Mouse (Mus musculus): Measurements from ENCODE around the gene Zc2hc1c. TPM values are rescaled to one million over a fixed set of nuclear protein-coding genes. Genes with fewer than 3 reads are reported as not detected.

Gene Zc2hc1c
- polyA plus RNA-seq, 1 experiment, result 1.7 TPM

DNA sequence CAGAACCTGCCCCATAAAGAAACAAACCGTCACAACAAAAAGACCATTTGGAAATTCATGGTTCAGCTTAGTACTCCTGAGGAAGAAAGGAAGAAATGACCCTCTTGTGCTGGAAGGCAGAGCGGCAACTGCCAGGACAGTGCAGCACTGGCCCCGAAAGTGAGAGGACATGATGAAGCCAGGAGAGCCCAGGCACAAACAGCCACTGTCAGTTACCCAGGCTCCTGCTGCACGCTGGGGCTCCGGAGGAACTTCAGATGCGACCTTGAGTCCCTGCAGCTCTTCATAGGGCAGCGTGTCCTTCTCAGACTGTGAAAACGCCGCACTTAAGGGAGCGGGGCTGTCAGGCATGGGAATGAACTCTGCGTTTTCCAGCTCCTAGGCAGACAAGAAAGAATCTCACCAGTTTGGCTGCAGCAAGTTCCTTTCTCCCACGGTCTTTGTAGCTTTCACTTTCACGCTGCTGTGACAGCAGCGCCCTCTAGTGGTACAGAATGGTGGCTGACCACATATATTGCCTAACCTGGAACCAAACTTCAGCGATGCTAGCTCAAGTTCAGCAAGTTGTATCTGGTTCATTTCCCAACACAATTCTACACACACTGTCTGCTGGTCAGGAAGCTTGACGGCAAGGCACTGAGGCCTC, 17.0 kb downstream of the Zc2hc1c start:
- TF ChIP-seq CTCF (IDR thresholded peaks at IDR 0.05; ENCODE audit: insufficient read depth, low read length) (peak; percentile 99), POLR2A (IDR thresholded peaks at IDR 0.05; ENCODE audit: borderline replicate concordance, extremely low read depth, low read depth, low read length) (0 out of 2 replicates have a peak, but pooled peaks have one; percentile 13)
- WGBS, result 35% methylated on average over 16 of the region's 16 CpGs
- Histone ChIP-seq H3K4me3 (replicated peaks; ENCODE audit: extremely low read depth, low read depth, low read length) (peak overlapping the region; percentile 38), H3K4me1 (ENCODE audit: control insufficient read depth, insufficient read depth, low read length) (no peaks in the 10 kb centered on the region)
- DNase-seq, result peak; percentile 80

DNA sequence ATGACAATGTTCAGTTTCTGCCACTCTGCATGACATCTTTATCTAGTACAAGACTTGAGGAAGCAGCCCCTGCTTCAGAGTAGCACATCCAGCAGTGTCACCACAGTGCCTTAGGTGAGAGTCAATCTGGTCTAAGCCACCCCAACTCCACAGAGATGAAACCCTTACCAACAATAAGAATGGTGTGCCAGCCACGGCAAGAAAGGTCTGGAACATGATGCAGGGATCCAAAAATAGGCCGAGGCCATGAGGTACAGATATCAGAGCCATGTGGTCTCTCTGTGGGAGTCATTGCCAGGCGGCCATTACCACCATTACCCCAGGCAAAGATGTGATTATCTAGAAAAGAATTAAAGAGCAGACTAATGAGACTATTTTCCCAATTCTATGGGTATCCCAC, 20.3 kb downstream of the Zc2hc1c start:
- Histone ChIP-seq H3K4me3 (replicated peaks; ENCODE audit: extremely low read depth, low read depth, low read length) (no peak overlapping the region), H3K4me1 (ENCODE audit: control insufficient read depth, insufficient read depth, low read length) (no peaks in the 10 kb centered on the region)
- 78% methylated on average over 3 of the region's 3 CpGs for WGBS
- DNase-seq, result no peak
- TF ChIP-seq POLR2A (IDR thresholded peaks at IDR 0.05; ENCODE audit: borderline replicate concordance, extremely low read depth, low read depth, low read length) (no peak), CTCF (IDR thresholded peaks at IDR 0.05; ENCODE audit: insufficient read depth, low read length) (no peak)

DNA sequence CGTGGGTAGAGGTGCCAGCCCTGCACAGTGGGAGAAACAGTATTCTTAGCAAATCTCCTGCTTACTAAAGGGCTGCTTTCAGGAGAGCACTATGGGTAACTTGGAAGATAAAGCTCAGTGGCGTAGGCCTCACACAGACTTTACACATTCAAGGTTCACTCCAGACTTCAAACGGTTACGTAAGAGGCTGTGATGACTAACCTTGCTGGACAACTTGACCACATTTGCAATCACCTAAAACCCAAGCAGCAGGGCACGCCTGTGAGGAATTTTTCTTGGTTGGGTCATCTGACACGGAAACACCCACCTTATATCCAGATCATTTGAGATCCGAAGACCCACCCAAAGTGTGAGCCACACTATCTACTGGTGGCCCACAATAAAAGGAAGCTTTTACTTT, 41.8 kb downstream of the Zc2hc1c start:
- H3K4me3 ChIP-seq (replicated peaks; ENCODE audit: extremely low read depth, low read depth, low read length), result no peak overlapping the region
- WGBS, result 71% methylated on average over 7 of the region's 7 CpGs
- TF ChIP-seq CTCF (IDR thresholded peaks at IDR 0.05; ENCODE audit: insufficient read depth, low read length) (no peak), POLR2A (IDR thresholded peaks at IDR 0.05; ENCODE audit: borderline replicate concordance, extremely low read depth, low read depth, low read length) (no peak)
- no peaks in the 10 kb centered on the region for H3K4me1 ChIP-seq (ENCODE audit: control insufficient read depth, insufficient read depth, low read length)
- no peak for DNase-seq

DNA sequence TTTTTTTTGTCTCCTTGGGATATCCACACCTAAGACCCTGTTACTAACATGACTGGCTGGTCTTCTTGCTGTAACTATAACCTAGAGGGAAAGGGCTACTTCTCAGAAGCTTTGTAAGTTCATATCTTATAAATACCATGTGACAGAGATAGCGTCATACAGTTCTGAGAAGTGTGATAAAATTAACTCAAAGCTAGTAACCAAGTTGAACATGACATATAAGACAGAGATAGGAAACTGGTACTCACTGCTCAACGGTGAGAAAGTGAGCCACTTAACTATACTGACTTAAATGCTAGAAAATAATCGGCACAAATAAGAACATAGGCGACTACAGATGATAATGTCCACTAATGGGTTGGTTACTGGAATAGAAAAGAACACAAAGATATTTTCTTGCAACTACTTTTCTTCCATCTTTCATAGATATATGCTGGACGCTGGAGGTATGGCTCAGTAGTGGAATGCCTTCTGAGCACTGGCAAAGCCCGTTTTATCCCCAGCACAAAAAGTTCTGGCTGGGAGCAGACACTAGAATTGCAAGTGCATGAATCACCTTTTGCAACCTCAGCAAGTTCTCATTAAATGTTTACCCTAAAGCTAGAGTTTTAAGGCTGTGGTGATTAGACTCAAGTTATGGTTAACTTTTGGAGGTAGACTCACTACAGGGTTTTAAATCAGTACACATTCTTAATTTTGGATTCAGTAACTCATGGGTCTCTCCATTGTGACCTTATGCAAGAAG, 49.3 kb downstream of the Zc2hc1c start:
- TF ChIP-seq CTCF (IDR thresholded peaks at IDR 0.05; ENCODE audit: insufficient read depth, low read length), result no peak
- TF ChIP-seq POLR2A (IDR thresholded peaks at IDR 0.05; ENCODE audit: borderline replicate concordance, extremely low read depth, low read depth, low read length), result no peak
- Histone ChIP-seq H3K4me3 (replicated peaks; ENCODE audit: extremely low read depth, low read depth, low read length) (no peak overlapping the region), H3K4me1 (ENCODE audit: control insufficient read depth, insufficient read depth, low read length) (peaks cover 7% of the 10 kb centered on the region; the same call in 1 of the 2 replicates)
- DNase-seq, result no peak
- 74% methylated on average over 6 of the region's 6 CpGs for WGBS

DNA sequence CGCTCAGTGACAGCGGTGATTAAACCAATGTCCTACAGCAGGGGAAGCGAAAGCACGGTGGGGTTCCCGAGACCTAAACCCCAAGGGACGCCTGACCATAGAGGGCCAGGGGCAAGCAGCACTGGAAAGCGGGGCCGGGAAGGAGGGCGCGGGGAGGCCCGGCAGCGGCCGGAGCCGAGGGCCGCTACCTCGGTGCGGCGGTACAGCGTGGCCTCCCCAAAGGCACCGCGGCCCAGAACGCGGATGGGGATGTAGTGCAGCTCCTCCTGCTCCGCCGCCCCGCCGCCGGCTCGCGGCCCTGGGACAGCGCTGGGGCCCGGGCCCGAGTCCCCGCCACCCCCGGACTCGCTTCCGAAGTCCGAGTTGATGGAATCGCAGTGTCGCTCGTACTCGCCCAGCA, 50.4 kb downstream of the Zc2hc1c start:
- Histone ChIP-seq H3K4me1 (ENCODE audit: control insufficient read depth, insufficient read depth, low read length) (peaks cover 7% of the 10 kb centered on the region; the same call in 1 of the 2 replicates), H3K4me3 (replicated peaks; ENCODE audit: extremely low read depth, low read depth, low read length) (peak overlapping the region; percentile 91)
- 1% methylated on average over 42 of the region's 42 CpGs for WGBS
- TF ChIP-seq POLR2A (IDR thresholded peaks at IDR 0.05; ENCODE audit: borderline replicate concordance, extremely low read depth, low read depth, low read length), result no peak
- TF ChIP-seq CTCF (IDR thresholded peaks at IDR 0.05; ENCODE audit: insufficient read depth, low read length), result no peak
- DNase-seq, result no peak

DNA sequence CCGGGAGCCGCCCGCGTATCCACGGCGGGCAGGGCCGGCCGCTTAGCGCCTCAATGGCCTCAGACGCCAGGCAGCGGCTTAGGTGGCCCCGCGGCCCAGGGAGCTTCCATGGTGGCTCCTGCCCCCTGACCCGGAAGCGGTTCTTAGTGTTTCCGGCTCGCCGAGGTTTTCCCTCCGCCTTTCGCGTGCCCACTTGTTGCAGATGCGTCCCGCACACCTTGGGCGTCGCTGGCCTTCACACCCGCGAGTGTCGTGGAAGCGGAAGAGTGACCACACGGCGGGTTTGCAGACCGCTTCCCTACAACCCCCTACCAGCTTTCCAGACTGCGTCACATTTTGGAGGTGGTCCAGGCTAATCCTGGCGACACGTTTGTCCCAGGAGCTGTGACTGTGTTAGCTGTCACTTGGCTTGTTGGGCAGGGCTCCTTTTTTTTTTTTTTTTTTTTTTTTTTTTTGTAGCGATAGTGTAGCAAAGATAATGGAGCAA, 50.9 kb downstream of the Zc2hc1c start, which contains the start of gene Nek9:
Gene Nek9 (minus strand): TSS at position 120 of the 487 bp plus-strand sequence.
- DNase-seq, result peak; percentile 94
- TF ChIP-seq POLR2A (IDR thresholded peaks at IDR 0.05; ENCODE audit: borderline replicate concordance, extremely low read depth, low read depth, low read length) (peak; percentile 89), CTCF (IDR thresholded peaks at IDR 0.05; ENCODE audit: insufficient read depth, low read length) (no peak)
- under 1% methylated on average over 36 of the region's 36 CpGs for WGBS
- Histone ChIP-seq H3K4me1 (ENCODE audit: control insufficient read depth, insufficient read depth, low read length) (peaks cover 7% of the 10 kb centered on the region; the same call in 1 of the 2 replicates), H3K4me3 (replicated peaks; ENCODE audit: extremely low read depth, low read depth, low read length) (peak within 1 kb of the TSS; percentile 91)

DNA sequence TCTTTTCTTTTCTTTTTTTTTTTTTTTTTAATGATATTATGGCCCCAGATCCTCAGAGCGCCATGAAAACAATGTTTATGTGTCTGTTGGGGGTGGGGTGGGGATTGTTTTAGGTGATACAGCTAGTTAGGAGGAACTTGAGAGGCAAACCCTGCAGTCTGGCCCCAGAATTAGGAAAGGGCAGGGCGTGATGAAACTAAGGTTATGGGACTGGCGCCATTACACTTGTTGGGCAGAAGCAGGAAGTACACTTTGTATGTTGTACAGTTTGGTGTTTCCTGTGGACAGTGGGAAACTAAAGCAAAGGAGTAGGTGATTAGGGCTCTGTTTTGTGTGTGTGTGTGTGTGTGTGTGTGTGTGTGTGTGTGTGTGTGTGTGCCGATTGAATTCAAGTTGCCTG, 51.6 kb downstream of the Zc2hc1c start:
- WGBS, result 21% methylated on average over 4 of the region's 4 CpGs
- peaks cover 7% of the 10 kb centered on the region; the same call in 1 of the 2 replicates for H3K4me1 ChIP-seq (ENCODE audit: control insufficient read depth, insufficient read depth, low read length)
- TF ChIP-seq POLR2A (IDR thresholded peaks at IDR 0.05; ENCODE audit: borderline replicate concordance, extremely low read depth, low read depth, low read length) (no peak), CTCF (IDR thresholded peaks at IDR 0.05; ENCODE audit: insufficient read depth, low read length) (no peak)
- peak overlapping the region; percentile 4 for H3K4me3 ChIP-seq (replicated peaks; ENCODE audit: extremely low read depth, low read depth, low read length)
- DNase-seq, result no peak

DNA sequence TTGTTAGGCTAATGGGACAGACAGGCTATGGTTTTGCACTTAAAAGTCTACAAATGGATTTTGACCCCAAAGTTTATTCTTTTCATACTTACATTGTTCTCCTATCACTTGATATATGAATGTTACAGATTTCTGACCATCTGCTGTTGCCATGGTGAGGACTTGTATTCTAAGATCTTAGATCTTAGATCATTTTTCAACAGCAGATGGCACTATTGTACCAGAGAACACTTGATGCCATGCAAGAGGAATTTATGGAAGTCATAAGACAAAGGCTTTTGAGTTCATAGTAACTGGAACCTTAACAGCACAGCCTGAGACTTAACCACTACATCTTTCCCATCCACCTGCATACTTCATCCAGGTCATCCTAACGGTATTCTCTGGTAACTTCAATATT, 52.7 kb downstream of the Zc2hc1c start:
- Histone ChIP-seq H3K4me1 (ENCODE audit: control insufficient read depth, insufficient read depth, low read length) (peaks cover 8% of the 10 kb centered on the region), H3K4me3 (replicated peaks; ENCODE audit: extremely low read depth, low read depth, low read length) (no peak overlapping the region)
- TF ChIP-seq POLR2A (IDR thresholded peaks at IDR 0.05; ENCODE audit: borderline replicate concordance, extremely low read depth, low read depth, low read length) (no peak), CTCF (IDR thresholded peaks at IDR 0.05; ENCODE audit: insufficient read depth, low read length) (no peak)
- DNase-seq, result no peak
- WGBS, result 45% methylated on average over 1 of the region's 1 CpGs

DNA sequence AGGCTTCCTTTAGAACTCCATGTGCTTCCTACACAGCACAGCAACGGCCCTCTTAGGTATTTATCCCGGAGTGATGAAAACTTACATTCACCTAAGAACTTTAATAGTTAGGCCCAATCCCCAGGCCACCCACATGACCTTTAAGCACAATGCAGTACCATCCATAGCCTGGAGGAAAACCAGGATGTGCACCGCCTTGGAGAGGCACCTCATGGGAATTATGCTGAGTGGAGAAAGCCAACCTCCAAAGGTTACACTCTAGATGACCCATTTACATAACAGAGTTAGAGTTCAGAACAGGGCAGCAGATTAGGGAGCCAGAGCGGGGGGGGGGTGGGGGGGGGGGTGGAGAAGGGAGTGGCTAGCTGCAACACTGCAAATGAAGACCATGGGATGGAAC, 53.9 kb downstream of the Zc2hc1c start:
- TF ChIP-seq CTCF (IDR thresholded peaks at IDR 0.05; ENCODE audit: insufficient read depth, low read length) (no peak), POLR2A (IDR thresholded peaks at IDR 0.05; ENCODE audit: borderline replicate concordance, extremely low read depth, low read depth, low read length) (no peak)
- WGBS, result 76% methylated on average over 4 of the region's 4 CpGs
- no peak overlapping the region for H3K4me3 ChIP-seq (replicated peaks; ENCODE audit: extremely low read depth, low read depth, low read length)

More for the DNA sequence above, 53.9 kb downstream of the Zc2hc1c start:
- peaks cover 12% of the 10 kb centered on the region for H3K4me1 ChIP-seq (ENCODE audit: control insufficient read depth, insufficient read depth, low read length)
- no peak for DNase-seq

All from lung, adult 2 months (tissue).